Mouse (Mus musculus) CD4-positive helper T cell, adult 2 months (primary cell): ENCODE results near the gene Cd44.

ENCODE experiments used
- DNase-seq: peaks from one replicate; pipeline ENCODE4 v3.0.0-alpha.2; 2012; ENCODE audit warnings: low read depth, missing footprints, low spot score

Cd44 gene

DNA sequence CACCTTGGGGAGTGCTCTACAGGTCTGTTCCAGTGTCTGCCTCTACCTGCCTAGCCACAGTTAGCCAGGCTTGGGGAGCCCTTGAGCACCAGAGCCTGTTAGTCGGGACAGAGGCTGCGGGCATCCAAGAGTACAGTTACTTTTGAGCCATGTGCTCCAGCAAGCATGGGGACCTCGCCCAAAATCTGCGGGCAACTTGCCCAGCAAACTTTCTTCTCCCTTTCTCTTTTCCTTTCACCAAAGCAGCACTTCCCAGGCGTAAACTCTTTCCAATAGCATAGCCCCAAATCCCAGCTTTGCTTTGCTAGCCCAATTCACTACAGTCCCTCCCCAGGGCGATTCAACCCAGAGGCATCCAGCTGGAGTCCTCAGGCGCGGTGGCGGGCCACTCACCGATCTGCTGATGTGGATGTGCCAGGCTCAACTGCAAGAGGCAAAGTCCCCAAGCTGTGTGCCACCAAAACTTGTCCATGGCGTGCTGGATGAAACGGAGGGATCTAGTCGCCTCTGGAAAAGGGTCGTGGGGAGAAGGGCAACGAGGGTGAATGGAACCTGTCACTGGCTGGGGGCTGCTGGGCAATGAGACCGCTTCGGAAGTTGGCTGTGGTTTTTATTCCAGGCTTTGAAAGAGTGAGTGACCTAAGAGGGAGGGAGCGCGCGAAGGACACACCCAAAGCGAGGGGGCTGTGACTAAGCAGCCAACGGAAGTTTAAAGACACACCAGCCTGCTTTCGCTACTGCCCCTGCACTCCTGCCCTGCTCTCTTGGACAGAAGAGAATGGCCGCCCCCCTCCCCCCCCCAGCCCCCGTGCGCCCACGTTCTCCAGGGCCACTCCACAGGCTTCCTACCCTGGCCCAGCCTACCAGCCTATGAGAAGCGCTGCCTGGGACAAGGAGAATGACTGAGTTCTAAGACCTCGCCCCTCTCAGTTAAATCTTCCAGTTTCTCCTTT, at the start of gene Cd44:
Cd44 (minus strand) TSS at position 791 of the 953 bp plus-strand sequence.
- DNase-seq, result peak; percentile 76

DNA sequence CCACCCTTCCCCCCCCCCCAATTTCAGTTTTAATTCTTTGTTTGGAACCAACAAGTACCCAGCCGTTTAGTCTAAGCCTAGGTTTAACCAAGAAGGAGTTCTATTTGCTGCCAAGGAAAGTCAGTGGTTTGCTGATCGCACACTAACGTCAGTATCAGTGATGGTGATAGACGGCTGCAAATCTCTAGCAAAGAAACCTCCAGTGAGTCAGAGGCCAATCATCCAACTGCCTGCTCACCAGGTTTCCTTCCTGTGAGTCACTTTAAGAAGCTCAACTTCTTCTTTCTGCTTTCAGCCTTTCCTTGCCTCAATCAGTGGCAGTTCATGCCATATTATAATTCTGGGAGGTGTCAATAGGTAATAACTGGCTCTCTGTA, 47.0 kb upstream of the Cd44 start:
- DNase-seq, result peak; percentile 76

DNA sequence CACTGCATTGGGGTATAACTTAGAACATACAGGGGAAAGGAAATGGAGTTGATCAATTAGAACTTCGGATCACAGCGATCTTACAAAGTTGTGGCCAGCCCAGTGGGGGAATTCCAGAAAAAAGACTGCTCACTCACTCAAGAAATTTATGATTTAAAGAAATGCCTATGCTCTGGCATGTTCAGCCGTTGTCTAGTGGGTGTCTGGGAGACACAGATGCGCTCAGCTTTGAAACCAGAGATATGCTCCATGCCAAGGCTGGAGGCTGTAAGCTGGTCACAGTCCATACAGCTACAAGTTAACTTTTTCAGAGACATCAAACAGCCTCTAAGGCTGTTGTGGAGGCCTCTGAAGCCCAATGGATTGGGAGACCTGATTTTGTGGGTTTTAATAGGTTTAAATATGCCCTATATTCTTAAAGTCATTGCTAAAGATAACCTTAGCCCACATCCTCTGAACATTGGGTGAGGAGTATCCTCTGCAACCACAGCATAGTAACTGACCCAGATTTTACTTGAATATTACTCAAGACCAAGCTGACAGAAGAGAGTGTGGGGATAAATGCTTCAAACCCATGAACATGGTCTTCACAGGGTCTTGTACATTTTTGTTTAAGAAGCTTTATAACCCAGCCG, 46.5 kb upstream of the Cd44 start:
- DNase-seq, result peak; percentile 35

DNA sequence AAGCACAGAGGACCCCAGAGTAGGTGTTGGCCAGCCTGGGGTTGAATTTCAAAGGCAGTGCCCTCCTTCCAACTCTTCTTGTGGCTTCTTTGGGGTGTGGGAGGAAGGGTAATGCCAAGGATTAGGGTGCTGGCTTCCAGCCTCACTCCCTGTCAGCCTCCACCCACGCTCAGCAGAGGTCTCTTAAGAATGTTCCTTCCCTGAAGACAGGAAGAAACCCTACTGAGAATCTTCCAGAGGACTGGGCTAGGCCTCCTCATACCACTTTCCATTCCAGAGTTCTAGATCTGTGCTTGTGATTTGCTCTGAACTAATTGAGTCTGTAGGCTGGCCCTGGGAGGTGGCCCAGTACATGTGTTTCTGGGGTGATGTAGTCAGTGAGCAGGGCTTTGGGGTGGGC, 43.6 kb upstream of the Cd44 start:
- no peak for DNase-seq

DNA sequence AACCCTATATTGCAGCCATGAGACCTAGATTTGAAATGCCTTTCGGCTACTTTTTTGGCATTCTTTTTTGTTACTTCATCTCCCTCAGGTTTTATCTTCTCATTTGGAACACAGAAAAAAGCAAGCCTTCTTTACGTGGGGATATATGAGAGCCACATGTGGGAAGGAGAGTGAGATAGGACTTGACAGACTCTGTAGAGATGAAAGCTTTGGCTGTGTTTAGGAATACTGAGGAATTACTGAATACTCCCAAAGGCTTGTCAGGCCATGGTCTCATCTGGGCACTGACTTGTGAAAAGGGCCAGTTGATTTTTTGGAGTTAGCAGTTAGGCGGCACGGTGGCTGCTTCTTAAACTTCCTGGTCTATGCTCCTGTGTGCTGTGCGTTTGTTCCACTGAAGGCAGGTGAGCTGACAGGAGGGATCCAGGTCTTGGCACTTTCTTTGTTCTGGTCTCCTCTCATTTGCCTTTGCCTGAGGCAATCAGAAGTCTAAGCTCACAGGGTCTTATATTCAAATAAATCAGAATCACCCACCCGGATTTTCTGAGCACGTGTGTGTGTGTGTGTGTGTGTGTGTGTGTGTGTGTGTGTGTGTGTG, 43.0 kb upstream of the Cd44 start:
- no peak for DNase-seq

DNA sequence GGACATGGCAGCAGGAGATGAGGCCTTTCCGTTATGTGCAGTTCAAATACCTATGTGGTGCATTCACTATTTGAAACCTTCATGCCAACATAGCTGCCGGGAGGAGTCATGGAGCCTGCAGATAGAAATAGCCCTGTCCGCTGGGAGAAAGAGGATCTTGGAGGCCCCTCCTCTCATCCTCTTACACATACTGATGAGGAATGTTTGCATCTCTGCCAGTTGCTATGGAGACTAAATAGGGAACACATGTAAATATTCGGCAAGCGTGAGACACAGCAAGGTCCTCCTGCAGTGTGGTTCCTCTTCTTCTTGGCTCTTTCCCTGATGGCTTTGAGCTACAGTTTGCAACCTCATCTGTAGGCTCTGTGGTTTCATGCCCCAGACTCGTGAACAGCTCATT, 42.5 kb upstream of the Cd44 start:
- no peak for DNase-seq

DNA sequence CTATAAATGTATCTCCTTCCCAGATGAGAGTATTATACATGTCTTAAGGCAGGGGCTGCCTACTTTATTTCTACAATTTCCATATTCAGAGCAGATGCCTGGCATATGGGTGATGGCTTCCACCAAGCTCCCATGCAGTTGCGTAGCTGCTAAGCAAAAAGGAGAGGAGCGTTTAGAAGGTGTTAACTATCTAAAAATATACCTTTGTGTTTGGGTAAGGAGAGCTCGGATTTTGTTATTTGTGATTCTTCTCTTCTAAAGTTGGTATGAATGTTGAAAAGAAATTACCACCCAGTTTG, 41.3 kb upstream of the Cd44 start:
- DNase-seq, result no peak

DNA sequence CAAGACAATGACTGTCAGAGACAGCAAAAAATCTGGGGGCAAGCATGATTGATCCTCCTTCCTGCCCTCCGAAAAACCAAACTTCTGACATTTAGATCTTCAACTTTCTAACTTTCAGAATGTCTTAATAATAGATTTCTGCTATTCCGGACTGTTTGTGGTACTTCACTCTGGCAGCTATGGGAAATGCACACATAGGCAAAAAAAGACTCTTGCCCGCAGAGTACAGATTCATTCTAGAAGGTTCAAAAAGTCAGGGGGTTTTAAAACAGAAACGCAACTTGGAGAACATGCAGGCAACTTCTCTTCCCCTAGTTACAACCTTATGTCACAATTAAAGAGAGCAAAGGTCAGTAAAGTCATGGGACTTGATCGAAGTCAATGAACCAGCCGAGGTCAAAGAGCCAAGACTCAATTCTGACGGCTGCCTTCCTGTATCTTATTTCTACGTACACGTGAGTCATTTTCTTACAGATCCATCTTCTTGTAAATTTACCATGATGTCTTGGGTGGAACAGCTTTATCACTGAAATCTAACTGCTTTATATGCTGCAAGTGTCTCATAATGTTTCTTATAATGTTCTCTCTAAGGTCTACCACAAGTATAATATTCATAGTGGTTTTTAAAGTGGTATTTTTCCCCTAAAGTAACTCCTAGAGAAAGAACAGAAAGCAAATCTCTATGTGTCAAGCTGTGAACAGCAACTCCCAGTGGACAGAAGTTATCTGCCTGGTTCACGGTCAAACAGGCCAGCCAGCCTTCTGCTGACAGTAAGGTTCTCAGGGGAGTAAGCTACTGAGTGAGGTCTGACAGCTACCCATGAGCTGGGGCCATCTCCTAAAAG, 40.7 kb upstream of the Cd44 start:
- no peak for DNase-seq

DNA sequence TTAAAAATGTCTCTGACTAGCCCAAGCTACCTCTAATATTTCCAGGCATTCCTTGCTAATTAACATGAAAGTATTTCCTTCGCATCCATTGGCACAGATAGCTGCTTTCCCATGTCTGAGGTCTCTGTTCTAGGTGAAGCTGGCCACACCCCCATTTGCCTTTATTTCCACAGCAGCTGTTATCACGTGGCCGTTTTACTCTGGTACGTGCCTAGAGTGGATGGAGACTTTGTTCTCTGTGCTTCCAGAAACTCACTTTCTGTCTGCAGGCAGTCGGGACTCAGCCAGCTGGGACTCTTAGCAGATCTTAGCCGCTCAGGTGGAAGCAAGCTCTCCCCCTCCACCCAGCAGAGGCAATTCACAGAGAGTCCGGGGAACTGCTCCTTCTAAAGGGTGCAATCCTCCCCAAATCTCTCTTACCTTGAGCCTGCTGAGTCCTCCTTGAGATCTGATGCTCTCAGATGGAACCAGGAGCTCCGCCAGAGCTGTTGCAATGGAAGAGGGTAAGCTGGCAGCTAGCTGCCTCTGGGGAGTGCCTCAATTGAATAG, 39.4 kb upstream of the Cd44 start:
- DNase-seq, result no peak

DNA sequence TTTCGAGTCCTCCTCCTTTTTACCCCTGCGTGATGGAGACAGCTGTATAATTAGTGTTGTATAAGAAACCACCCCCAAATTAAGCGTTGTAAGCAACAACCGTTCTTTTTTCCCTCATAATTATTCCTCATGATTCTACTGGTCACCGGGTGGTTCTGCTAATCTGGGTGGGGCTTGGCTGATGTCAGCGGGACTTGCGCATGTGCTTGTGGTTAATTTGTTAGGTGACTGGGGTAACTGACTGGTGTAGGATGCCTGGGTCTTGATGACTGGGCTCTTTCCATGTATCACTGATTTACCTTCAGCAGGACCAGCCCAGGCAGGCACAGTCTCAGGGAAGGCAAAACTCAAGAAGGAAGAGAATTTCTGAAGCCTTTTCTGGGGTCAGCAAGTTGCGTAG, 38.7 kb upstream of the Cd44 start:
- no peak for DNase-seq

DNA sequence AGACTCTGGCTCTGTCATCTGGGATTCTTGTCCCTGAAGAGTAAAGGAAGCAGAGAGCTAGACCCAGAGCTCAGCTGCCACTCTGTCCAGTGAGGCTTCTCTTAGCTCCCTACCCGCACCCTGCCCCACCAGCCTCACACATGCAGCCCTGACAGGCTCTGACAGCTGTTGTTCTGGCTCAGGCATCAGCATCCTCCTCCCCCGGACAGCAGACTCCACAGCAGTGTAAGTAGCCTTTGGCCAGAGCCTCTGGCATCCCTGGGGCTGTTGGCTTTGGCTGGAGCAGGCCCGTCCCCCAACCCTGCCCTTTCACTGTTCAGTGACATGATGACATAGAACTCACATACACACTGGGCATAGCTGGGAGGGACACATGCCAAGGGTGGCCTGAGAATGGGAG, 35.4 kb upstream of the Cd44 start:
- DNase-seq, result no peak

DNA sequence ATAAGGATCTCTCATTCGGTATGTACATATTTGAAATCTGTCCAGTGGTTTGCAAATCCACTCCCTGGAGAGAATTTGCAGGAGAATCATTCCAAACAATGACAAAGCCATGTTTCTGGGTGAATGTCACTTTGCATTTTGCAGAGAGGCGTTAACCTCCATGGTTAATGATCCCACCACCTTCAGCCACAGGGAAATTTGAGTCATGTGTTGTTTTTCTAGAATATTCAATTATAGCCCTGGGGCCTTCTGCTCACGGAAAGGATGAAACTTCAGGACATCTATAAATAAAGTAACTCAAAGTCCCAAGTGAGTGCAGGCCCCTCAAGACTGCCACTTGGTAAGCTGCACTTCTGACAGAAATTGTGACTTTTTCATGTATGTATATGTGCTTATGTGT, 33.4 kb upstream of the Cd44 start:
- no peak for DNase-seq

DNA sequence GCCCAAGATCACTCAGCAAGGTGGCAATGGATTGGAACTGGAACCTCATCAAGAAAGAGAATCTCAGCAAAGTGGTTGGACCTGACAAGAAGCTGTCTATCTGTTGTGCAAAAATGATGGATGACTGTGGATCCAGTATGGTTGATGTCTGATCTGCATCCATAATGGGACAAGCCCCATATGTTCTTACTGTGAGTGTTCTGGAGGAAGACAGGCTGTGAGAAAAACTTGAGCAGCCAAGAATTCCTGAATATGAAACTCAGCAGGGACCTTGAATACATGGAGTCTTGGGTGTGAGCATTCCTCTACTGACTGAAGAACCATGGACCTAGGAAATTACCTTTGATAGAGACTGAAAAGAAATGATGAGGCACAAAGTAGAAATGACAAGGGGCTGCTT, 32.3 kb upstream of the Cd44 start:
- DNase-seq, result no peak

DNA sequence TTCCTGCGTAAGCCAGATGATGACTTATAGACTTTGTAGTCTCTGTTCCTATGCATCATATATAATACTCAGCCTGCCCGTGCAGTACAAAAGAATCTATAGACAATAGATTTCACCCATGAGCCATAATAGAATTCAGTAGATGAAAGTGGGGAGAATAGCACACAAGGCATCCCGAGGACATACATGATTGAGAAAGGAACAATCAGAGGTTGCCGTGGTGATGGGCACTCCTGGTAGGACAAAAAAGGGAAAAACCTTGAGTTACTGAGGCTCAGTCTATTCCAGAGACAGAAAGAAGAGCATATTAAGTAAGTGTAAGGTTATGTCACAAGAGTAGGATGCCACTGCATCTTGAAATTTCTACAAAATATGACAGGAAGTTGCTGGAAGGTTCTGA, 31.7 kb upstream of the Cd44 start:
- no peak for DNase-seq

DNA sequence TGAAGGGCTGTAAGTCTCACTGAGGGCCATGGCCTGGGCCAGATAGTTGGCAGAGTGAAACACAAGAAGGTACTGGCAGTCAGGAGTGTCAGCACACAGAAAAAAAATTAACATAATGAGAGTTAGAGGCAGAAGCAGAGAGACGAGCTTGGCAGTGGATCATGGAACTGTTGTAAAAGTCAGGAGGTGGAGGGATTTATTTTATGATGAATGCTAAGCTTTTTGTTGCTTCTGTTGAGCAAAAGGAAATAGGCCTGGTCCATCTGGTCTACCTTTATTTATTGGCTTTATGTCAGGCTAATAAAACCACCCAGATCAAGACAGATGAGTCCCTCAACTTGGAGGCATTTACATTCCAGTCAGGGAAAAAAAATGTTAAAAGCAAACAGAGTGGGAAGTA, 31.2 kb upstream of the Cd44 start:
- no peak for DNase-seq

DNA sequence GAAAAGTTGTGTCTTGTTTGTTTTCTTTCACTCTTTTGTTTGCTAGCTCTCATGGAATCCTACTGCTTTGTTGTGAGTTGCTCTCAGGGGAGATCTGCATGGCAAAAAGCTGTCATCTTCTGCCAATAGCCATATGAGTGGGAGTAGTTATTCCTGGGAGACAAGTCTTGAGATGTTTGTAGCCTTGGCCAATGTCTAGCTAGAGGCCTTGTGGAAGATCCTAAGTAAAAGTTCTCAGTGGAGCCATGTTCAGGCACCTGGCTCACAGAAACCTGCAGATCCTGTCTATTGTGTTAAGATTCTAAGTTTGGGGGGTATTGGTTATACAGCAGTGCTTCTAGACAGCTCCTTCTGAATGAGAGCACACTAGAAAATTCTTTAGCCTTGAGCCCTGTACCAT, 26.7 kb upstream of the Cd44 start:
- DNase-seq, result no peak

DNA sequence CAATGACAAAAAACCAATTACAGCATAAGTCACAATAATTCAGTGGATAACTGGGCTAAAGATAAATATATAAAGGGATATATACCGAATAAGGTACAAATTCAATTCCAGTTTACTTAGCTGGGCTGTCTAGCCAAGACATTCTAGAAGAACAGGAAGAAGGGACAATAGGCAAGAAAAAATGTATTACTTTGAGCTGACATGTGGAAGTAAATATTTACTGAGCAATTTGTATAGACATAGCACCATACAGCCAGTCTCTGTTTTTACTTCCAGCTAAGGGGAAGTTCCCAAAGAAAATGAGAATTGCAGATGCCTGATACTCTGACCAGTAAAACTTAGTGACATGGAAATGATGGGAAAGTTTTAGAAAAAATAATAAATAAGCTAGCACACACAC, 23.0 kb upstream of the Cd44 start:
- DNase-seq, result no peak

DNA sequence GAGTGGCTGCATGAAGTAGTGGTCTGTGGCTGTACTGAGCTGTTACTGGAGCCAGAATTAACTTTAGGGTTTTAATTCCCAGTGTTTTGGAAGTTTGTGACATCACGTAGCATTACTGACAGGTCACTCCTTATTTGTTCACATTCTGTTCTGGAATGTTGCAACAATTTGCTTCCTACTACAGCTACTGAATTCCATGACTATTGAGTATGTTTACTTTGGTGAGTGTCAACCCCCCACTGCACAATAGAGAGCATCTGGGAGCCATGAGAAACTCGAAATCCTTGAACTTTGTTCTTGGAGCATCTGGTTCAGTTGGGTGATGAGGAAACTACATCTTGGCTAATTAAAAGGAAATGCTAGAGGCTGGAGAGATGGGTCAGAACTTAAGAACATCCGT, 22.2 kb upstream of the Cd44 start:
- DNase-seq, result no peak

DNA sequence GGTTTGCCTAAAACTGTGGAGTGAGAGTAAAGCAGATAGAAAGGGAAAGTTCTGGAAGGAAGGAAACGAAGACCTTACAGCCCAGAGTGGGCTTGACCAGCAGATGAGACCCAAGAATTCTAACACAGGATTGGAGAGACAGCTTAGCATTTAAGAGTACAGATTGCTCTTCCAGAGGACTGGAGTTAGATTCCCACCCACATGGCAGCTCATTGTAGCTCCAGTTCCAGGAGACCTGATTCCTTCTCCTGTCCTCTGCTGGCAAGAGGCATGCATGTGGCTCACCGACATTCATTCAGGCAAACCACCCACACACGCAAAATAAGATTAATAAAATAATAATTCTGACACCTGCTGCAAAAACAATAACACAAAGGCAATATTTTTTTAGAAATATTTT, 20.6 kb upstream of the Cd44 start:
- DNase-seq, result no peak

DNA sequence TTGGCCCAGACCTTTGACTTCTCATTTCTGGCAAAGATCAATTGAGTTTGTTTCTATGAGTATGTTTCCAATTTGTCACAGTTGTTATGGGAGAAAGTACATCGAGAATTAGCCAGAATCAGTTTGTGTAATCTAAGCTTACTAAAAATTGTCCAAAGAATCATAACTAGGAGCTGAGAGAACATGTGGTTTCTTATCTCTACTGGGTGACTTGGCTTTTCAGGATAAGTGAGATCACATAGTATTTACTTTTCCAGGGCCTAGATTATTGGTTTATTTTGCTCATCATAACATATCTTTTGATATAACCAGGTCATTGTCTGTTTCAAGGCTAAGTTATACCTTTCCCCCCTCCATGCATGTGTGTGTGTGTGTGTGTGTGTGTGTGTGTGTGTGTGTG, 16.8 kb upstream of the Cd44 start:
- no peak for DNase-seq

DNA sequence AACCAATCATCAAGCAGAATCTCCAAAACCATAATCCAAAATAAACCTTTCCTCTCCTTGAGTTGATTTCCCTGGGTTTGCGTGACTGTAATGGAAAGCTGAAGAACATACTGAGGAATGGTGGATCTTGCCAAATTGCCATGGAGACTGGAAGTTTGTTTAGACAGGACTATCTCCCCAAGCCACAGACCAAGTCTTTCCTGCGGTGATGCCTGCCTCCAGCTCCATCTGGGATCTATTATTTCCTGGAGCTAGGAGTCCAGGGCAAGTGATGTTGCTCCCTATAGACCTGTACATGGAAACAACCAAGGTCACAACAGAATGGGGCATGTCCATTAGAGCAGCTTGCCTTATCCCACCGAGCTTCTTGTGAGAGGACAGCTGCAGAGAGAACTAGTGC, 15.1 kb upstream of the Cd44 start:
- DNase-seq, result no peak

DNA sequence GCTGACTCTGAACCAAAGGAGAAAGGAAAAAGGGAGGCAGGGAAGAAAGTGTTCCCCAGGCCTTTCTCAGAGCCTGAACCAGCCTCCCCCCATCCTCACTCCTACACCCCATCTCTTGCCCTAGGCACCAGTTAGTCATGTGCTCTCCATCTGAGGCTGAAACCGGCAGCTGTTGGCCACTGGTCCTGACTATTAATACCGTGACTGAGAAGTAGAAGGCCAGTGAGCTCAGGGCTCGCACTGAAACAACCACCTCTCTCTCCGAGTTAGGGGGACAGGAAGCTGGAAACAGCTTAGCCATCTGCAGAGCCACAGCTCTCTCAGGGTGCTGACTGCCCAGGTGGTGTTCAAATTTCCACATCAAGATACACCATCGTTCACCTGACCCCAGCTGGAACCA, 13.2 kb upstream of the Cd44 start:
- DNase-seq, result no peak
